Mouse (Mus musculus) B cell, adult 62 days (primary cell): ENCODE measurements around the gene Fam43b. TPM values are rescaled to one million over a fixed set of nuclear protein-coding genes. Genes with fewer than 3 reads are reported as not detected.

ENCODE experiments used
- total RNA-seq: library from RNA; stranded (reverse); gene quantifications from 4 replicates; pipeline ENCODE4 v1.2.4, GENCODE M21; 2023

Gene Fam43b
- not detected in 4 replicates for total RNA-seq

GRCm38 (mm10) chr4:138395971-138396645 lies at the start of gene Fam43b:
TSS of gene Fam43b (minus strand) at chr4:138396528.

DNA sequence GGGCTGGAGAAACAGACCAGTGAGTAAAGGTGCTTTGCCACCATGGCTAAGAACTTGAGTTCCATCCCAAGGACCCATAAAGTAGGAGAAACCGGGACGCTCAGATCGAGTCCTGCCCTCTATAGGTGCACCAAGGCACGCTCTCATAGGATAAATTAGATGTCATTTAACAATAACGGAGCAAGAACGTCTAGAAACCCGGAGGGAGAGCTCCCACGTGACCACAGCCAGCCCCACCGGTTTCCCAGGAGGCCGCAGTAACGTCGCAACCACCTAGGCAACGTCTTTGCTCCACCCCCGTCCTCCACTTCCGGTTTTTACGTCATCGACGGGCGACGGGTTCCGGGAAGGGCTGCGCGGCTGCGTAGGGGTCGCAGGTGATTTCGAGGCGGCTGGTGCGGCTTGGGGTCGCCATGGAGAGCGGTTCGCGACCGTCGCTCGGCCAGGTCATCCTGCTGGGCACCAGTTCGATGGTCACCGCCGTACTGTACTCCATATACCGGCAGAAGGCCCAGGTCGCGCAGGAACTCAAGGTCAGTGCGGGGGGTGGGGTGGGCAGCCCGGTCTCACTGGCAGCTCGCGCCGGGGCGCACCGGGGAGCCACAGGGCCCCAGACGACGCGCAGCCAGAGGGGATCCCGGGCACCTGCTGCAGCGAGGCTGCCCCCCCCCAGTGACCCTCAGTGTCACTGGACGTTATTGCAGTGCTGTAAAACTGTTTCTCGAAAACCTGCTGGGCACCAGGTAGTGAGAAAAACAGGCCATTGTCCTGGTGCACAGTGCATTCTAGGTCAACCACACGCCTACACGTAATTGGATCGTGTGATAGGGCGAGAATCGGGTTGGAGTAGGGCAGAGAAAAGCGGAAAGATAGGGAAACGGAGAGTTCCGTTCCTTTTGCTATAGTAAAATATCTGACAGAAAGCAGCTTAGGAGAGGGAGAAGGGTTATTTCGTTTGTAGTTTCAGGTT lies 38.3 kb upstream of the Fam43b start, which contains the start of gene Mul1:
Gene Mul1 (plus strand): TSS at position 325 of the 970 bp plus-strand sequence.

DNA sequence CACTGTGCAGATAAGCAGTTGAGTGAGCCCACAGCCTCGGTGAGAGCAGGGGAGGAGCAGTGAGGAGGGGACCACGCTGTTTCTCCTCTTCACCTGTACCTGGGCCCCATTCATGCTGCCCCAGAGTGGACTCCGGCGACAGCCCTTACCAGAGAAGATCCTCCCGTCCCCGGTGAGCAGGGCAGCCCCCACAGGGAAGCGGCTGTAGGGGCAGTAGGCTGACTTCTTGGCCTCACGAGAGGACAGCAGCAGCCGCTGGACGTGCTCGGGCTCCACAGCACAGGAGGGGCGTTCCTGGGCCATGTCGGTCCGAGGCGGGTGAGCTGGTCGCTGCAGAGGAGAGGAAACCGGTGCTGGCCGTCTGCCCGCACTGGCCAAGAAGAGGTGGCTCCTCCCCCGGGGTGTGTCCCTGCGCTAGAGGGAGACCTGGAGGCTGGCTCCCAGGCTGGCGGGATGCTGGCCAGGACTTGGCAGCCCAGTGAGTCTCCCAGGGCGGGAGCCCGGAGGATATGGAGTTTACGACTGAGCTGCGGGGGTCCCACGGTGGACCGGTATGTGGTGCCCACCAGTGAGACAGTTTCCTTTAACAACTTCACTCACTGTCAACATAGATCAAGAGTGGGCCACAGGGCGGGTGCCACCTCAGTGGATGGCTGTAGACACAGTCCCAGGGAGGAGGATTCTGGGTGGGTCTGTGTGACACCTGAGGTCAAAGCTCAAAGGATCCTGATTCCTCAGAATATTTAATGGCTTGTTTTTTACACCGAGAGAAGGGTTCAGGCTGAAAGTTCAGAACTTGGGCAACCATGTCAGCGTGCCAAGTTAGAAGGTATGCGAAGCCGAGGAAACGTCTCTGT lies 28.5 kb downstream of the Fam43b start, which contains the start of gene Cda:
Gene Cda (minus strand): TSS at position 352 of the 857 bp plus-strand sequence.

Other genes with a start within 250 kb of the Fam43b start
- gene Hp1bp3, start 180.2 kb downstream of the Fam43b start, total RNA-seq, result 101 to 109 TPM (median 106 TPM) in 4 replicates
- gene Sh2d5, start 146.1 kb downstream of the Fam43b start, total RNA-seq, result 0.17 to 0.33 TPM in 2 of 4 replicates, not detected in the others
- 0.27 TPM in 1 of 4 replicates, not detected in the others for gene Kif17, start 146.1 kb downstream of the Fam43b start, total RNA-seq
- 53.3 to 61.6 TPM (median 57.8 TPM) in 4 replicates for gene Ddost, start 91.8 kb downstream of the Fam43b start, total RNA-seq
- gene Pink1, start 70.2 kb downstream of the Fam43b start, total RNA-seq, result 34.8 to 38.7 TPM (median 36.5 TPM) in 4 replicates
- not detected in 4 replicates for gene Cda, start 28.5 kb downstream of the Fam43b start, total RNA-seq
- 39.5 to 53.6 TPM (median 43.8 TPM) in 4 replicates for gene Mul1, start 38.1 kb upstream of the Fam43b start, total RNA-seq
- 0.85 to 1.4 TPM (median 0.98 TPM) in 4 replicates for gene Camk2n1, start 57.8 kb upstream of the Fam43b start, total RNA-seq
- gene Vwa5b1, start 239.4 kb upstream of the Fam43b start, total RNA-seq, result not detected in 4 replicates